Mouse (Mus musculus) cerebellum, adult 2 months (tissue): ENCODE data around the gene Magi2. TPM values are rescaled to one million over a fixed set of nuclear protein-coding genes. Genes with fewer than 3 reads are reported as not detected.
A peak's percentile ranks its signal among the peaks of the same experiment; 100 is the strongest.

Experiments used
- DNase-seq, 2 experiments: peaks; one replicate each; pipeline ENCODE4 v3.0.0; 2021
- H3K27ac ChIP-seq: fragments of 200-500 bp; 2 replicates; pipeline ENCODE4 v1.5.1; 2012; ENCODE audit warnings: low read length, control low read depth, inconsistent platforms; ENCODE audit not compliant: insufficient read depth
- H3K27me3 ChIP-seq: fragments of 200-500 bp; 2 replicates; pipeline ENCODE4 v1.6.1; 2012; ENCODE audit warnings: inconsistent platforms, mild to moderate bottlenecking, low read length, moderate library complexity; ENCODE audit not compliant: control insufficient read depth, insufficient read depth
- H3K4me1 ChIP-seq: fragments of 200-500 bp; 2 replicates; pipeline ENCODE4 v1.6.1; 2011; ENCODE audit warnings: low read length; ENCODE audit not compliant: control insufficient read depth, insufficient read depth
- H3K4me3 ChIP-seq: fragments of 200-500 bp; replicated peaks from 2 replicates; pipeline ENCODE3; 2011; ENCODE audit warnings: mild to moderate bottlenecking, low read depth, low read length, control low read depth; ENCODE audit not compliant: insufficient read depth
- CTCF ChIP-seq: fragments of 200-500 bp; IDR thresholded peaks from 2 replicates; pipeline ENCODE4 v1.5.1; 2011; ENCODE audit warnings: low read depth, mild to moderate bottlenecking, control low read depth, low read length, moderate library complexity, borderline replicate concordance; ENCODE audit not compliant: insufficient read depth
- POLR2A ChIP-seq: fragments of 200-500 bp; IDR thresholded peaks from 2 replicates; pipeline ENCODE4 v1.6.1; 2011; ENCODE audit warnings: low read length, control low read depth, borderline replicate concordance; ENCODE audit not compliant: insufficient read depth
- WGBS: fragments of 180-500 bp; shearing (Covaris S2); methylation state at CpG from one replicate; pipeline ENCODE4 v1.1.7; 2018; 5-methylcytosine and 5-hydroxymethylcytosine counted together
- polyA plus RNA-seq: library from polyadenylated mRNA; depleted of rRNA; stranded (reverse); fragments of >200 nt; gene quantifications from 2 replicates; pipeline ENCODE4 v1.2.3, GENCODE M21; 2012; rRNA removed

Magi2 gene
- 30.1 and 32.2 TPM in 2 replicates for polyA plus RNA-seq

DNA sequence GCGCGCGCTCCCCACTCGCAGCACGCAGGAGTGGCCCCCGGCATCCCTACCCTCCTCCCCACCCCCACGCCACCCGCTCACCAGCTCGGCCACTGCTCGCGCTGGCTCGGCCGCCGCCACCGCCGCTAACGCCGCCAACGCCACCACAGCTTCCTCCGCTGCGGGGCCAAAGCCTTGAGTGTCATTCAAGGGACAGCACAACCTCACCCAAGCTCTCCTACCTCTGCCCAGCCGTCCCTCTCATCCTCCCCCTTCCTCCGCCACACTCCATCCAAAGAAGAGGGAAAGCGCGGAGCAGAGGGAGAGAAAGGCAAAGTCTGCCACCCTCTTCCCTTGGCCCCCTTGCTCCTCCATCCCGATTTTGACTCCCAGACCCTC lies at the start of gene Magi2:
Gene Magi2, plus strand, starts transcription at position 171 of the 378 bp plus-strand sequence.
- TF ChIP-seq POLR2A = peak; percentile 21; the same call in 1 of the 2 replicates
- TF ChIP-seq CTCF = no peak
- WGBS = 0% methylated on average over 24 of the region's 26 CpGs

DNA sequence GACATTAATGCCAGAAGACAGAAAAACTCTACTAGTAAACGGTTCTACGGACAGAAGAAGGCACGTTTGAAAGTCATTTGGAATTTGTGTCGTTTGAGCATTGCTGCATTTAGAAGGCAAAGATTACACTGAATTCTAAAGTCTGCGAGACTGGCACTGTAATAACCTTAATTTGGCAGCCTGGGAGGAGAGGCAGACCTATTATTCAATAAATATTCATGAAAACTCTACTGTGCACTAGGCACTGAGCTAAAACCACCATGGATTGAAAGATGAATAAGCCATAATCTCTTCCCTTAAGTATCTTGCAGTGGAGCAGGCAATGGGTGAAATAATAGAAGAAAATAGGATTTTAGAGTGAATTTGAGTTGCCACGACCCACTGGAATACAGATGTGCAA lies 48.2 kb upstream of the Magi2 start:
- Histone ChIP-seq H3K27me3 (no peaks in the 10 kb centered on the region), H3K27ac (no peak overlapping the region), H3K4me1 (no peaks in the 10 kb centered on the region), H3K4me3 (no peak overlapping the region)
- WGBS = 79% methylated on average over 6 of the region's 6 CpGs
- TF ChIP-seq CTCF (no peak), POLR2A (no peak)
- DNase-seq = no peak

More for the DNA sequence above, at the start of gene Magi2:
- Histone ChIP-seq H3K4me1 (no peaks in the 10 kb centered on the region; the same call in 1 of the 2 replicates), H3K27me3 (no peaks in the 10 kb centered on the region), H3K27ac (peak within 1 kb of the TSS; percentile 96), H3K4me3 (peak within 1 kb of the TSS; percentile 91)
- DNase-seq = no peak

DNA sequence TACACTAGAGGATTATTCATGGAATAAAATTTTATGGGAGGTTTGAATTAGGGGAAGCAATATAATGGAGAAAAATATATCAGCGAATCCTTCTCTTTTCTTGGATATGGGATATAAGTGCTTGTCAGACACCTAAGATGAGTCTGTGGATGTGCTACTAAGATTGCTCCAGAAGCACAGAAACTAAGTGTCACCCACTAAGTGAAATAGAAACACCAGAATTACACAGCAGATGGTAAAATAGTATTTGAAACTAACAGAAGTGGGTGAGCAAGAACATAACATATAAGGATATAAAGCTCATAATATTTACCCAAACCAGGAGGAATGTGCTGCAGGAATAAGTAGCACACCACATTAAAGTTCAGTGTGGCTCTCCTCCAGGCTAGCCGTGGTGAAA lies 40.7 kb upstream of the Magi2 start:
- no peaks in the 10 kb centered on the region for H3K4me1 ChIP-seq
- no peaks in the 10 kb centered on the region for H3K27me3 ChIP-seq
- WGBS = 94% methylated on average over 2 of the region's 2 CpGs
- TF ChIP-seq POLR2A = no peak
- no peak for TF ChIP-seq CTCF
- H3K4me3 ChIP-seq = no peak overlapping the region
- no peak overlapping the region for H3K27ac ChIP-seq
- DNase-seq = no peak

GRCm38 (mm10) chr5:19211665-19212064 lies 15.2 kb upstream of the Magi2 start:
- no peak for DNase-seq
- no peak for TF ChIP-seq CTCF
- TF ChIP-seq POLR2A = no peak
- WGBS = 95% methylated on average over 3 of the region's 3 CpGs
- Histone ChIP-seq H3K27me3 (no peaks in the 10 kb centered on the region), H3K4me1 (no peaks in the 10 kb centered on the region), H3K27ac (no peak overlapping the region), H3K4me3 (no peak overlapping the region)

DNA sequence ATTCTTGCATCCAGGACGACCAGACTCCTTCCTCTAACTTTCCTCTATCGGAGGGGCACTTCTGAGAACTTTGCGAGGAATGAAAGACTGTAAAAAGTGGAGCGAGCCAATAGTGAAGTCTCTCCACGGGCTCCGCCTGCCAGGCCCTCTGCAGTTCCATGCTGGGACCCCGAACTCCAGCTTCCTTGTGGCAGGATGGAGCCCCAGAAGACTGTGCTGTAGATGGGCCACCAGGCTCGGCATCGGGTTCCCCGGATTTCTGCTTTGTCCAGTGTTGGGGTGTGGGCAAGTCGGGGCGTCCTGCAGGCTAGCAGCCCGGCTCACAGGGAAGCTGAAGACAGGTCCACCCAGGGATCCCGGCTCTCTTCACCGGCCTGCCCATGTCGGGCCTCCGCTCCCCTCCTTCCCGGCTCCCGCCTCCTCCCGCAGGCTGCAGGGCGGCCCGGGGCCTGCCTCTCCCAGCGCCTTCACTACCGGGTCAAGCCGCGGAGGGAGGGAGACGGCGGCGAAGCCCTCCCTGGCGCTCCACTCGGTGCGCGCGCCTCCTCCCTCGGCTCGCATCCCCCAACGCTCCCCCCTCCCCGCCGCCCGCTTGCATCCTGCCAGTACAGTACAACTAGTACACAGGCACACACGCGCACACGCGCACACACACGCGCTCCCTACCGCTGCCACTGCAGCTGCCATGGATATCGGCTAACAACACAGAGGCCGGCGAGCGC lies 531 bp upstream of the Magi2 start:
- WGBS = 2% methylated on average over 50 of the region's 51 CpGs
- H3K27ac ChIP-seq = peak overlapping the region; percentile 75
- TF ChIP-seq CTCF (no peak), POLR2A (peak; percentile 73)
- peak overlapping the region; percentile 91 for H3K4me3 ChIP-seq
- no peaks in the 10 kb centered on the region; the same call in 1 of the 2 replicates for H3K4me1 ChIP-seq
- DNase-seq = peak; percentile 89 to 91
- H3K27me3 ChIP-seq = no peaks in the 10 kb centered on the region

DNA sequence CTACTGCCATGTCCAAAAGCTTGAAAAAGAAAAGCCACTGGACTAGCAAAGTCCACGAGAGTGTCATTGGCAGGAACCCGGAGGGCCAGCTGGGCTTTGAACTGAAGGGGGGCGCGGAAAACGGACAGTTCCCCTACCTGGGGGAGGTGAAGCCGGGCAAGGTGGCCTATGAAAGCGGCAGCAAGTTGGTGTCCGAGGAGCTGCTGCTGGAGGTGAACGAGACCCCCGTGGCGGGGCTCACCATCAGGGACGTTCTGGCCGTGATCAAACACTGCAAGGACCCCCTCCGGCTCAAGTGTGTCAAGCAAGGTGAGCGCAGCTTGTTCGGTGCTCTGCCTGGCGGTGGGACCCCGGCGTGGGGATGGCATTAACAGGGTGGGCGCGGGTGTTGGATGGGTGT lies 445 bp downstream of the Magi2 start:
- Histone ChIP-seq H3K4me1 (no peaks in the 10 kb centered on the region; the same call in 1 of the 2 replicates), H3K27me3 (no peaks in the 10 kb centered on the region), H3K27ac (peak overlapping the region; percentile 96), H3K4me3 (peak overlapping the region; percentile 91)
- under 1% methylated on average over 21 of the region's 21 CpGs for WGBS
- peak; percentile 55 to 69 for DNase-seq
- TF ChIP-seq CTCF = no peak
- TF ChIP-seq POLR2A = no peak

- Histone ChIP-seq H3K4me3 (peak overlapping the region; percentile 91), H3K27ac (peak overlapping the region; percentile 96), H3K4me1 (no peaks in the 10 kb centered on the region; the same call in 1 of the 2 replicates), H3K27me3 (no peaks in the 10 kb centered on the region)
- under 1% methylated on average over 14 of the region's 14 CpGs for WGBS
- TF ChIP-seq POLR2A (no peak), CTCF (no peak)
- peak; percentile 76 to 81 for DNase-seq
These were observed 1.0 kb downstream of the Magi2 start for GRCm38 (mm10) chr5:19227791-19228331.

DNA sequence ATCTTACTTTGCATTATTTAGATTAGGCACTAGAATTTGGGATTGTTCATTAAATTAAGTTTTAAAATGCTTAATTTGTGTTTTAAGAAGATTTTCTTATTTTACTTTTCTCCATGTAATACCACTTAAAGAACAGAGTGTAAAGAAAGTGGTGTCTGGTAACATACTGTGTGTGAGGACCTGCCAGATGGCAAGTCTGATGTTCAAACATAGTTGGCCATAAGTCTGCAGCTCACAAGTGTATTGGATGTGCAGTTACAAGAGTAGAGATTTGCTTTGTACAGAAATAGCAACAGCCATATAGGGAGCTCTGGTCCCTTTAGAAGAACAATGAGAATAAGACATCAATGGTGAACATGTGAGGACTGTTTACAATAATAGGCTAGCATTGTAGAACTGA lies 15.0 kb downstream of the Magi2 start:
- no peak for DNase-seq
- Histone ChIP-seq H3K27me3 (no peaks in the 10 kb centered on the region), H3K4me1 (no peaks in the 10 kb centered on the region), H3K27ac (no peak overlapping the region), H3K4me3 (no peak overlapping the region)
- no peak for TF ChIP-seq CTCF
- no peak for TF ChIP-seq POLR2A
